Mouse (Mus musculus): Measurements from ENCODE around the gene Tfb1m.

Tfb1m gene

DNA sequence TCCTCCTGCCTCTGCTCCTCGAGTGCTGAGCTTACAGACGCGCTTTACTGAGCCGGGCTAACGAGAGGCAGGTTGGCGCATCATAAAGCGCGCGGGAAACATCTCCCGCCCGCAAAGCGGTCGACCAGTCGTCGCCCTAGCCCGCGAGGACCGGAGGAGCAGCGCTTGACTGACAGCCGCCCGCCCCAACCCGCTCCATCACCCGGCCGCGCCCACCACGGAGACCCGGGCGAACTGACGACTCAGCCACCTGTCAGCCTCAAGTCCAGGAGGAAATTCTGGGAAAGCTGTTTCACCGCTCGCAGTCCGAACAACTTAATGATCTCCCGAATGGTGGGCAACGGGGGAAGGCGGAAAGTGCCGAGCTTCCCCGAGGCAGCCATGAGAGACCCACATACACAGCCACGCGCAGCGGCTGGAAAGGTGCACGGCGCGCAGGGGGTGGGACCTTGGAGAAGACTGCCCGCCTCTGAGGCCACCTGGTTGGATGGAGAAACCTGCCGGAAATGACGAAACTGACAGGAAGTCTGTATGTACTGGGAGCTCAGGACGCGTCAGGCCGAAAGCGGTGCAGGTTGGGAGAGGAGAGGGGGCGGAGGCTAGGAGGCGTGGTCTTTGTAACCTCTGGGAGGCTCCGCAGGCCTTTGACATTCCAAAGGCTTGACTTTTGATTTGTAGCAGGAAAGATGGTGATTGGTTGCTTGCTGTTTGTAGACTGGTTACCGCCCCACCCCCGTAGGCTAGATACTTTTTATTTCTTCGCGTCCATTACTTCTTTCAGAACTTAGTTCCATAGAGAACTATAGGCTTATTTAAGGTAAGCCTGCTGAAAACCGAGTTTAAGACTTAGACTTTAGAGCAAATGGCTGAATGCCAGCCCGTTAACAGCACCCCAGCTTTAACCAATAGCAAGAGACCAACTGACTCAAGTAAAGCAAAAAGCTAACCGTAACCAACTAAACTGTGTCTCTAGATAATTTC, at the start of gene Tfb1m:
Gene Tfb1m, minus strand, starts transcription at position 451 of the 981 bp plus-strand sequence.
- peak; percentile 98 for DNase-seq (ENCODE audit: low spot score)

DNA sequence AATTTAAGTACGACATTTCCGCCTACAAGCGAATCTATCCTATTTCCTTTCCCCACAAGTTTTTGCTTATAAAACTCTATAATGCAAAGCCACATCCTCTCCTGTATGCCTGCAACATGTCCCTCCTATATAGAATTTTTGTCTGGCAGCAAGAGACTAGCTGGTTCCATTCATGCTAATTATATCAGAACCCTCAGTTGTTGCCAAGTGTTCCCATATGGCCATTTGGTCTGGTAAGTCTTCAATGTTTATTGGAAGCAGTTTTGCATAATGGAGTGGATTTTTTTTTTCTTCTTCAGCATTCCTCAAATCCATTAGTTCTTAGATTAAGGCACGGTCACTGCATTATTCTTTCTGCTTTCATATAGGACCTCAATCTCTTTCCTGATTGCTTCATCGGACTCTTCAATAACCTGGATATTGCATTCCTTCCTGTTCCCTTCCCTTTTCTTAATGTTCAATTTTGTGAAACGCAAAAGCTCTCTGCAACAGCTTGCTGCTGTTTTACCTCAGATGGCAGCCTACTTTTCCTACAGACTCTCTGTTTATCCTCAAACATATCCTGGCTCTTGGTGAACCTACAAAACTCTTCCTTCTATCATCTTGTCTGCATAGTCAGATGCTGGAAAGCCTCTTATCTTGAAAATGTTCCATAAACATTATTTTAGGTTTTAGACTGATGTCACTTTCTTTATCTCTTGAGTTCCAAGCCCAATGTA, 45.5 kb upstream of the Tfb1m start:
- DNase-seq (ENCODE audit: low spot score), result no peak

DNA sequence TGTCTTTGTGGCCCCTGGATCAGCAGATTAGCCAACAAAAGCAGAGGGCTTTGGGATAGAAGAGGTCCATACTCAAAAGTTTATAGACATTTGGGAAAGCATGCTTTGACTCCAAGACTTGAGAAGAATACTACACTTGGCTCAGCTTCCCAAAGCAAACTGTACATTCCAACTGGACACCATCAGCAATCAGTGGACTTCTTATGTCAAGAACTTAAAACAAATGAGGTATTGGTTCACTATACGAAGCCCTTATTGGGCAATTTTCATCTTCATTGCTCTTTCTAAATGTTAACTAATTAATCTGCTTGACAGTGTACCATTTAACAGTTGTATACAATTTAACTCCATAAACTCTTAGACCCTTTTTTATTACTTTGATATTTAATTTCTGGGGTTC, 40.8 kb upstream of the Tfb1m start:
- DNase-seq (ENCODE audit: low spot score), result no peak

DNA sequence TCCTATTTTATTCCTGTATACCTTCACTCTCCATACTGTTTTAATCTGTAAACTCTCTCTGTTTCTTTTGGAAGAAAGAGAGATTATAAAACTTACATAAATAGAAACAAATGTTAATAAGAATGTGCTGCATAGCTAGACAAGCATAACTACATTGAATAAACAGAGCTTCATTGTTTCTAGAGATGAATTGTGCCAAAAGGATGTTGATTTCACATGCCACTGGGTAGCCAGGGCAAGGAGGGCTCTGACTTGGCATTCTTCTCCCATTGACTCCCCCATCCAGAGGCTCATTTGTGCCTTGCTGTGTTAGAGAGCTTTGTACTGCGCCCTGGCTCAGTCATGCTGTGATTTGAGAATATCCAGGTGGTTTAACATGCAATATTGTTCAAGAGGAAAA, 40.3 kb upstream of the Tfb1m start:
- no peak for DNase-seq (ENCODE audit: low spot score)

DNA sequence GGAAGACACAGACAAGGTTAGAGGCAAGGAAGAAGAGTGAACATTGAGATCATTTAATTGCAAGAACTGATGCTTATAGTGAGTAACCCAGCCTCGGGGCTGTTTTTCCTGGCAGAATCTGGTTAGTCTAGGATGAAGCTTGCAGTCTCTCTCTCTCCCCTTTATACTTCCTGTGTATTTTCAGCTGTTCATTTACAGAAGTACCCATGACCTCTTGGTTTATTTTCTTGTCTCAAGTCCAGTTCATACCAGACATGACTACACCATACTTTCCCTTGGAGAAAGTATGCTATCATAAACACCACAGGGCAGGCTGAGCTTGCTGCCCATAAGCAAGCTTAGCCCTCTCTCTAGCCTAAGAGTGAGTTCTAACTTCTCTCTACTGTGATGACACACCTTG, 39.5 kb upstream of the Tfb1m start:
- no peak for DNase-seq (ENCODE audit: low spot score)

DNA sequence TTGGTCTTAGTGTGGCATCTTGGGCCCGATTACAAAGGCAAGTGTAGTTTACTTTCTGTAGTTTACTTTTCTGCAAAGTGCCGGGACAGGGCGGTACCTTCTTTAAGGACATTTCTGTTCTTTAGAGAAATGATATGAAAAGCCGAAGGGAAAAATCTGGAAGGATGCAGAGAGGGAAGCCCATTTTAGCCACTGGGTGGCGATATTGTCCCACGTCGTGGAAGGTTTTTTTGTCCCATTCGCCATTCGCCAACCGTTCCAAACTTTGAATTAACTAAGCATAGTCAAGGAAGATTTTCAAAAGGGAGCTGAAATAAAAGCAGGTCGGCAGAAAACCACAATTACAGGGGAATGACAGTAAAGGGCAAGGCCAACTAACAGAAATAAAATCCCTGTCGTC, 13.3 kb upstream of the Tfb1m start:
- DNase-seq (ENCODE audit: low spot score), result peak; percentile 26

DNA sequence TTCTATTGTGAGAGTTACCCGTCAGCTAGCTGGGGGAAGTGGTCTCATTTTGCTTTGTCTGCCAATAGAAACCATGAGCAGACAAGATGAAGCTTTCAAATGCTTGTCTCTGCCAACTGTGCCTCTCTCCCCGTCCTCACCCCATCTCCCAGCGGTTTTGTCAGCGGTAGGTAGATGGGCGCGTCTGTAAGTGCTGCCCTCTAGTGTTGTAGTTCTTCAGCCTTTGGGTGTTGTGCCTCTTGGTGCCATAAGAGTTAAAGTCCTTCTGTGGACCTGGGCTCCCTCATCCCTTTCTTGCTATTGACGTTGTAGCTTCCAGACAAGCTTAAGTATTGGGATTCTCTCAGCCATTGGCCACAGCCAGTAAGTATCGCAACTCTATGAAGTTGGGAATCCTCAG, 4.8 kb upstream of the Tfb1m start:
- DNase-seq (ENCODE audit: low spot score), result no peak

DNA sequence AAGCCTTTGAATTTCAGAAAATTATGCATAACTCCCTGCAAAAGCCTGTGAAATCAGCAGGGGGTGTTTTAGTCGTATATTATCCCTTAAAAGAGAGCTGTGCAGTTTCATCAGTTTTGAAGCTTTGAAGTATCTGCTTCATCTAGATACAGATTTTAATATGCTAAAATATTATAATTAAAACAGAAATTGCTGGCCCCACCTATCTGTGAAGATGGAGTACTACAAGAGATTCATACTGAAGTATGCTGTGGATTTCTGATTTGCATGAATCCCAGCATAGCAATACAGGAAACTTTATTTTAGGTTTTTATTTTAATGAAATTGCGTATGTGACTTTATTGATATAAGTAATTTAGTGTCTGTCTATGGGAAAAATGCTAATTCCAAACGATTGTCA, 3.0 kb upstream of the Tfb1m start:
- DNase-seq (ENCODE audit: low spot score), result no peak

DNA sequence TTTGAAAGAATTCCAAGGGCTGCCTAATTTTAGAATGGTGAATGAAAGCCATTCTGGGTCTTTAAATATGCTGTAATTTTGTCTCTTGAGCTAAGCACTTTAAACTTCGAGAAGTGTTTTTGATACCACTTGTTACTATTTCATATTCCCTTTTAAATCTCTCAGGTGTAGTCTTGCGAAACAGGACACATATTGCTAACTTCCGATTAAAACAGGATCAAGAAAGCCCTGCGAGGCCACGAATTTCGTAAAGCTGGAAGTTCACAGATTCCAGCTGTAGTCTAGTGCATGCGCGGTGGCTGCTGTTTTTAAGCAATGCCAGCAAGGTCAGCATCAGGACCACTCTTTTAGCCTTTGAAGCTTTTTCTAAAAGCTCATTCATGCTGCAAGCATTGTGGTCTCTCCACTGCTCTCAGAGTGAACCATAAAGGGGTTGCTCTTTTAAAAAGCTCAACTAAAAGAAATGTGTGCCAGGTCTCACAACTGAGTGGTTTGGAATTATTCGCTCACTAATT, 832 bp upstream of the Tfb1m start:
- no peak for DNase-seq (ENCODE audit: low spot score)

DNA sequence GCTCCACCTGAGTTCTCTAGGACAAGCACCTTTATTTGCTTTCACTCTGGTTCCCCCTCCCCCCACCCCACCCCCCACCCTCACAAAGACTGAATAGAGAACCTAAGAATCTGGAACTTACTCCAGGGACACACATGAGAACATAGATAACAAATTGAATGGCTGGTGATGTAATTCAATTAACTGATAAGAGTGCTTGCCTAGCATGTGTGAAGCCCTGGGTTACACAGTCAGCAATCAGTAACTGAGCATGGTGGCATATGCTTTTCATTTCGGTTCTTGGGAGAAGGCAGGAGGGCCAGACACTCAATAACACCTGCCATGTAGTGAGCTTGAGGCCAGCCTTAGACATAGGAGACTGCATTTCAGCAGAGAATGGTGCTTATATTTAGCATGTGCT, 1.3 kb downstream of the Tfb1m start:
- no peak for DNase-seq (ENCODE audit: low spot score)

DNA sequence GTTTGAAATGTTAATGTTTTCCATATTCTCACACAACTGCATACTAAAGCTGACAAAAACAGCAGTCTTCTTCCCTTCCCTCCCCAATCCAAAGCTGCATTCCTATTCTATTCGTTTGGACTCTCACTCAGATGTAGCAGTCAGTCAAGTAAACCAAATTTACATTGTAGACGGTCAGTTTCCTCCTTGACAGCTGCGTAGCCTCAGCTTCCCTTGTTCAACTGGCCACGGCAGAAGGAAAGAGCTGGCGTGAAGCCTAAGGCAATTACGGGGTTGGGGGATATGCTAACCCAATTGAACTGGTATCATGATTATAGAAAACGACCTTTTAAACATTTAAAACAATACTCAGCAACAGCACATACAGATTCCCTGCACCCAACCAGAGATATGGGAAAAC, 9.9 kb downstream of the Tfb1m start:
- DNase-seq (ENCODE audit: low spot score), result no peak

DNA sequence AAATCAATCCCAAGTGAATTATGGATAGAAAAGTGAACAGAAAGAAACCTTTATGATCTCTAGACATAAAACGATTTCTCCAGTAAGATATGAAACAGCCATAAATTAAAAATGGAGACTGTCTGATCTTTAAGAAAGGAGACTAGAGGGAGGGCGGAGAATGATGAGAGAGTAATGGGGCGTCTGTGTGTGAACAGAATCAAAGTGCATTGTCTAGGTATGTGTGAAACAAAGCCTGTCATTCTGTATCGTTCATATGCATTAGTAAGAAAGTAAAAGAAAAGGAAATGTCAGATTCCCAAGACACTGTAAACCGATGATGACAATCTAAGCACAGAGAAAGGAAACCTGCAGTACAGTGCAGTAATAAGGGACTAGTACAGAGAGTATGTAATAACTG, 16.5 kb downstream of the Tfb1m start:
- DNase-seq (ENCODE audit: low spot score), result no peak

DNA sequence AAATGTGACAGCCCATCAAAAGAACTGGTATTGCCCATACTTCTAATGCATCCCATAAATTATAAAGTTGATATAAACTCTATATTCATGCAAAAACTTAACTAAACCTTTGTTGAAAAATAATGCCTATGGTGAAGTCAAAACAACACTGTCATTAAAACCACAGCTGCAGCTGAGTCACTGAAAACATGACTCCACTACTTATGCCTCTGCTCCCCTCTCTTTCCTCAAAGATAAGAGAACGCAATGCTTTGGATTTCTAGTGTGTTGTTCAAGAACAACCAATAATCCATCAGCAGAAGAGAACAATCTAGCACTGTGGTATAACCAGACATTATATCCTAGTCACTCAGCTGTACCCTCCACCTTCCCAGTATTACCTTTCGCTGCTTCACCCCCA, 17.3 kb downstream of the Tfb1m start:
- DNase-seq (ENCODE audit: low spot score), result no peak

DNA sequence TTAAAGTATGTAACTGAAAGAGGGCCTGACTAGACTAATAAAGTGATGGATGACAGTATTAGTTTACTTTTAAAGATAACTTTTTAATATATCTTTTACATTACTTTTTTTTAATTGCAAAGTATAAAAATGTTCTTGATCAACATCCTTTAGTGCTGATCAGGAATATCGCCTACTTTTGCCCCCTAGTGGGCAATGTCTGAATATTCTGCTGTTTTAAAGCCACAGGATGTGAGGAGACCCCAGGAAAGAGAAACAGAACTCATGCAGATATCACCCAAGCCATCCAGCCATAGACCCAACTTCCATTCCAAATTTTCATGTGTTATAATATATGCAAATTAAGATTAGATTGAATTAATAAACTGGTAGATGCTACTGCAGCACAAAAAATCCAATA, 24.2 kb downstream of the Tfb1m start:
- no peak for DNase-seq (ENCODE audit: low spot score)

DNA sequence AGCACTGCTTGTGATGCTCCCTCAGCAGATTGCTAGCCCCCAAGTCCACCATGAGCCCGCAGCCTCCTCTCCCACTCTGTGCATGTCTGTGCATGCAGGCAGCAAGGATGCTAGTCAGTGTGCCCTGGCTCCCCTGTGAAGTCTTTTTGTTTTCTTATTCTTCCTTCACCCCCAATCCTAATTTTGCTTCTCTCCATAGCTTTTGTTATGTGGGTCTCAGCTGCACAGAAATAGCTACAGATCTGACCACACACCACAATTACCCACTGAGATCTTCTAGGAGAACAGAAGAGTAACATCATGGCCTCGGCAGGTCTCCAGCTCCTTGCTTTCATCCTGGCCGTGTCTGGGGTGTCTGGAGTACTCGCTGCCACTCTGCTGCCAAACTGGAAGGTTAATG, 25.3 kb downstream of the Tfb1m start, which contains the start of gene Cldn20:
Gene Cldn20, plus strand, starts transcription at position 301 of the 400 bp plus-strand sequence.
- DNase-seq (ENCODE audit: low spot score), result no peak

DNA sequence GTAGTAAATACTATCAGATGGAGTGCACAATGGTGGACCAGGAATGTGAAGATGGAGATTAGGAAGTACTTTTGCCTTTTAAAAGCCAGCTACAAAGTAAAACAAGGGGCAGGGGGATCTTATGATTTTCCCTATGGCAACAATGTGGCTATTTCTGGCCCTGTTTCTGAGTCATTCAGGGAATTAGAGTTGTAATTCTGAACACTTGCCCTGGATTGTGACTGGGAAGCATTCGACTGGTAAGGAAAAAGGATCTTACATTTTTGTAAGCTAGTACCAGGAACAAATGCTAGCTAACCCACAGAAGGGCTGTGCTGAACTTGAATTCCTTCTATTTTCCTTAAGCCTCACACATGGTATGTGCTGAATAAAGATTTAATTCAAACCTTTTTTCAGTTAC, 25.9 kb downstream of the Tfb1m start:
- no peak for DNase-seq (ENCODE audit: low spot score)

DNA sequence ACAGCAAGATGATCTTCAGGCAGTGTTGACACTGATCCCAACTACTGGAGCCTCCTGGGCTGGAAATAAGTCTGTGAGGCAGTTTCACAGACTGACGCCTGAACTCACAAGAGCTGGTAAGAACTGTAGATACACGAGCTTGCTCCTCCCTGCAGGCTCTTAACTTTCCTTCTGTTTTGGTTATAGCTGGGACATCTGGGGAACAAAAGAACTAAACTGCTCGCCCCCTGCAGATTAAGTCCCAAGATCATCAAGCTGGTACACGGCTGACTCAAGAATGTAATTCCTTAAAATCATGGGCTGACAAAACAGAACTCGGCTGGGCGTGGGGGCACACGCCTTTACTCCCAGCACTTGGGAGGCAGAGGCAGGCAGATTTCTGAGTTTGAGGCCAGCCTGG, 27.0 kb downstream of the Tfb1m start:
- DNase-seq (ENCODE audit: low spot score), result no peak

DNA sequence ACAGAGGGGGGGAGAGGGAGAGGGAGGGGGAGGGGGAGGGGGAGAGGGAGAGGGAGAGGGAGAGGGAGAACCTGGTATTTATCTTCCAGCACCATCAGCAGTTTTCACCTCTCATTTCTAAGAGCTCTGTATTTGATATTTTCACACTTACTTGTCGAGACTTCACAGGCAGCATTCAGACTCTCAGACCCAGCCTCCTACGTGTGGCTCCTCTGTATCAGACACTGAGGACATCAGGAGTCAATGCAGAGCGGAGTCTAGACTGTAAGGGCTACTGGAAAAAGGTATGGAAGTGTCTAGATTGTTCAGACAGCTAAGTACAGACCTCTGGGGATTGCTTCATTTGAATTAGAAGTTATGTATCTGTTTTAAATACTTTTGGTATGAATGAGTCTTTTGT, 28.1 kb downstream of the Tfb1m start:
- no peak for DNase-seq (ENCODE audit: low spot score)

DNA sequence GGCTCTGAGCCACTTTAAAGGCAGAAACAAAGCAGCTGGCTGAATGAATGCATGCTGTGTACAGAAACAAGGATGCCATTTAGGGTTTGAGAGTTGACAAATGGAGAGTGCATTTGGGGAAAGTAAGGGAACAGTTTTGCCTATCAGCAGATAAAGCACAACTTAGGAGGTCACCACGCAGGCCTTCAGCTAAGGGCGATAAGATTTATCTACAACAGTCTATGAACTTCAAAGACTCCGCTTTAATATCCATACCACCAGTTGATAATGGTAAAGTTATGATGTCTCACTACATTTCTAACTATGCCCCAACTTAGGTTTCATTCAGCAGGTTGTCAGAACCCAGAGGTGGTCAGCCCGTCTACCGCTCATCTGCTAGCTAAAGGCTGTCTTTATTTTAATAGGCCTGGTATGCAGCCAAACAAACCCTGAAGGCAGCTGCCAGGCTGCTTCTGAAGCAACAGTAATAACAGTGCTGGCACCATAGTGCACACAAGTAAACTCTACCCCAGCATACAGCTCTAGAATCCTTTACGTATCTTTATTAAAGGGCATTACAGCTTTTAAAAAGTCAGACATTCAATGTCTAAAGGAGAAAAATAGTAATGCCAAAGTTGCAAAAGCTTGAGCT, 29.6 kb downstream of the Tfb1m start:
- DNase-seq (ENCODE audit: low spot score), result no peak

DNA sequence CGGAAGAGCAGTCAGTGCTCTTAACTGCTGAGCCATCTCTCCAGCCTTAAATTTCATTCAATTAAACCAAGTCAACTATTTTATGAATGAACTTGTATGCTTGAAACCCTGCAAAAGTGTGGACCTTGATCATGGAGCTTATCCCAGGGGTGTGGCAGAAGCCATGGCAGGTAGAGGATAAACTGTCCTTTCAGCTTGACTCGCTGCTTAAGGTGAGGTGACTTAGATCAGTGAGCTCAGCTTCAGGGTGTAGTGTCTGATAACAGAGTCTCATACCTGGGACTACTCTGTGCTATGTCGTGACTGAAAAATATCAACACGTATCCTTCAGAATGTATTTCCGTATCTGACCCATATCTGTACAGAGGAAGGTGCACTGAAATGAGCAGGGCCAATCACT, 37.2 kb downstream of the Tfb1m start:
- DNase-seq (ENCODE audit: low spot score), result no peak

DNA sequence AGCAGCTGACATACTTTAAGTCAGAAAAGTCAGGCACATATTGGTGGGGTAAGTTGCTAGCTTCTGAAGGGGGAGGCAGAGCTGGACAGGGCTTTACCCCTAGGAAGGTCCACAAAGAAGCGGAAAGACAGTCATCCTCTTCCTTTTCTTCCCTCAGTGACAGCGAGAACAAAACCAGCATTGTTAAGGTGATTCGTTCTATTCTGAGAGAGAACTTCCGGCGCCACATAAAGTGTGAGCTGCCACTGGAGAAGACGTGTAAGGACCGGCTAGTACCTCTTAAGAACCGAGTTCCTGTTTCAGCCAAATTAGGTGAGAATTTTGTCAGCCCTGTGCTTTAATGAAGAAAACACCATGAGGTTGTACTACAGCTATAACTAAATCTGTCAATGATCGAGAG, 41.2 kb downstream of the Tfb1m start:
- DNase-seq (ENCODE audit: low spot score), result no peak

DNA sequence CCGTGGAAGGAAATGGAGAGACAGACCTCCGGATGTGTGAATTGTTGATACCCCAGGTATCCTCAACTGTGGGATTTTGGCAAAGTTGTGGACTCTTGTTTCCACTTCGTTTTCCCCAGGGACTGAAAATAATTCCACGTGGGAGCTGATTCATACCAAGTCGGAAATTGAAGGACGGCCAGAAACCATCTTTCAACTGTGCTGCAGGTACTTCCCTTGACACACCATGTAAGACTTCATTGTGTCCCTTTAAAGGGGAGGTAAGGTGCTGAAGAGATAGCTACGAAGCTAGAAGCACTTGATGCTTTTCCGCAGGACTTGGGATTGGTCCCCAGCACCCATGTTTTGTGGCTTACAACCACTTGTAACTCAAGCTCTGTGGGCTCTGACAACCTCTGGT, 41.7 kb downstream of the Tfb1m start:
- no peak for DNase-seq (ENCODE audit: low spot score)

DNA sequence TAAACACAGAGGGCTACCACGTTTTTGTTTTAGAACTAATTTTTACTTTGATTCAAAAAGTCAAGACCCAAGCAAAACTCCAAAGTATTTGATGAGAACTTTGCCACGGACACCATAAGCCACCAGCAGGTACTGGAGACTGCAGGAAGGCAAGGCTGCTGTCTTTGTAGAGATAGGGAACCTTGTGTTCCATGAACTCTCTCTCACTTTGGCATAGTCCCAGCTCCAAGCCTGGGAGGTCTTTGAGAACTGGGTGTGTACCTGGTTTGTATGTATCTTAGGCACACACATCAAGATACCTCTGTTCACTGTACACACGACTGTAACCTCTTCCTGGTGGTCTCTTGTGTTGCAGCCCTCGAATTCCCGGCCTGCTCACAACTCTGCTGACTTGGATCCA, 43.3 kb downstream of the Tfb1m start:
- DNase-seq (ENCODE audit: low spot score), result no peak
